Mouse (Mus musculus): Measurements from ENCODE around the gene BC051142.

GRCm38 (mm10) chr17:34365031-34365430 lies 33.6 kb upstream of the BC051142 start:
- TF ChIP-seq POLR2A (IDR thresholded peaks at IDR 0.05; ENCODE audit: low read depth, low read length), result no peak
- TF ChIP-seq CTCF (IDR thresholded peaks at IDR 0.05; ENCODE audit: extremely low read depth, insufficient read depth, insufficient read length, insufficient replicate concordance), result no peak
